Mouse (Mus musculus) spleen, adult 2 months (tissue): Measurements from ENCODE around the gene Plekha6.

Experiments
- CTCF ChIP-seq: fragments of 200-500 bp; IDR thresholded peaks from 2 replicates; pipeline ENCODE4 v1.5.1; 2011; ENCODE audit warnings: mild to moderate bottlenecking, inconsistent platforms; ENCODE audit not compliant: insufficient read depth, insufficient read length, insufficient replicate concordance; ENCODE audit errors: extremely low read depth
- POLR2A ChIP-seq: fragments of 200-500 bp; IDR thresholded peaks from 2 replicates; pipeline ENCODE4 v1.6.1; 2011; ENCODE audit warnings: low read depth, low read length, inconsistent platforms

- no peak for TF ChIP-seq CTCF
- TF ChIP-seq POLR2A, result no peak
These were observed 58.5 kb downstream of the Plekha6 start for GRCm38 (mm10) chr1:133222445-133222995.
